Mouse (Mus musculus) frontal cortex, postnatal 10 days (tissue): ENCODE results near the gene Eif5b.
"Not testable (repeated sequence)": the region's sequence is repeated elsewhere in the genome, so short reads cannot be mapped to it uniquely, and the experiment has no call there.

Experiments
- DNase-seq, 2 experiments: peaks; one replicate each; pipeline ENCODE4 v3.0.0; 2022; ENCODE audit warnings: low spot score in 2 of 2, mixed read lengths in 1 of 2

Eif5b gene

GRCm38 (mm10) chr1:38003046-38003445, 5.2 kb downstream of the Eif5b start:
- DNase-seq, result no peak

GRCm38 (mm10) chr1:38006741-38007140, 8.9 kb downstream of the Eif5b start:
- DNase-seq, result no peak

- DNase-seq, result no peak
These were observed 13.8 kb downstream of the Eif5b start for GRCm38 (mm10) chr1:38011647-38012046.

- no peak for DNase-seq
These were observed 14.3 kb downstream of the Eif5b start for GRCm38 (mm10) chr1:38012104-38012503.

- DNase-seq, result no peak
These were observed 14.7 kb downstream of the Eif5b start for GRCm38 (mm10) chr1:38012509-38012908.

- DNase-seq, result no peak
These were observed 16.9 kb downstream of the Eif5b start for GRCm38 (mm10) chr1:38014551-38015203.

GRCm38 (mm10) chr1:38027301-38027700, 29.5 kb downstream of the Eif5b start:
- DNase-seq, result no peak

GRCm38 (mm10) chr1:38031391-38031790, 33.6 kb downstream of the Eif5b start:
- no peak for DNase-seq

GRCm38 (mm10) chr1:38035521-38035920, 37.7 kb downstream of the Eif5b start:
- no peak for DNase-seq

GRCm38 (mm10) chr1:38037375-38037774, 39.6 kb downstream of the Eif5b start:
- no peak for DNase-seq

GRCm38 (mm10) chr1:38038898-38039297, 41.1 kb downstream of the Eif5b start:
- no peak for DNase-seq

- DNase-seq, result no peak
These were observed 50.3 kb downstream of the Eif5b start for GRCm38 (mm10) chr1:38048121-38048520.

GRCm38 (mm10) chr1:38049562-38049961, 51.8 kb downstream of the Eif5b start:
- DNase-seq, result no peak

GRCm38 (mm10) chr1:38055176-38055575, 57.4 kb downstream of the Eif5b start:
- no peak for DNase-seq

- DNase-seq, result no peak
These were observed 60.6 kb downstream of the Eif5b start for GRCm38 (mm10) chr1:38058417-38058816.

- DNase-seq, result not testable (repeated sequence)
These were observed 64.3 kb downstream of the Eif5b start for GRCm38 (mm10) chr1:38062156-38062555.

- DNase-seq, result no peak
These were observed 69.5 kb downstream of the Eif5b start for GRCm38 (mm10) chr1:38067276-38067675.

- no peak for DNase-seq
These were observed 73.5 kb downstream of the Eif5b start for GRCm38 (mm10) chr1:38071326-38071725.

- DNase-seq, result no peak
These were observed 83.5 kb downstream of the Eif5b start for GRCm38 (mm10) chr1:38081316-38081715.

GRCm38 (mm10) chr1:38103214-38103613, 105.4 kb downstream of the Eif5b start:
- DNase-seq, result no peak

- no peak for DNase-seq
These were observed 106.0 kb downstream of the Eif5b start for GRCm38 (mm10) chr1:38103813-38104212.
